Mouse (Mus musculus) ovary, postnatal 10 days (tissue): ENCODE measurements around the gene Gm42791.

Experiments used
- DNase-seq: peaks from one replicate; pipeline ENCODE4 v3.0.0; 2022; ENCODE audit warnings: low spot score

The Gm42791 gene

GRCm38 (mm10) chr5:148952419-148952818 lies 42.5 kb downstream of the Gm42791 start:
- no peak for DNase-seq

- DNase-seq = no peak
Observed at GRCm38 (mm10) chr5:148951360-148951759, 43.6 kb downstream of the Gm42791 start.

- DNase-seq = no peak
Observed at GRCm38 (mm10) chr5:148950064-148950463, 44.9 kb downstream of the Gm42791 start.

- no peak for DNase-seq
Observed at GRCm38 (mm10) chr5:148948577-148948976, 46.4 kb downstream of the Gm42791 start.

- no peak for DNase-seq
Observed at GRCm38 (mm10) chr5:148947412-148947811, 47.5 kb downstream of the Gm42791 start.

- no peak for DNase-seq
Observed at GRCm38 (mm10) chr5:148946787-148947186, 48.2 kb downstream of the Gm42791 start.

GRCm38 (mm10) chr5:148945735-148946134 lies 49.2 kb downstream of the Gm42791 start:
- DNase-seq = no peak

GRCm38 (mm10) chr5:148944024-148944423 lies 50.9 kb downstream of the Gm42791 start:
- DNase-seq = no peak

GRCm38 (mm10) chr5:148943444-148943843 lies 51.5 kb downstream of the Gm42791 start:
- no peak for DNase-seq

- DNase-seq = no peak
Observed at GRCm38 (mm10) chr5:148942957-148943356, 52.0 kb downstream of the Gm42791 start.

- DNase-seq = no peak
Observed at GRCm38 (mm10) chr5:148942305-148942704, 52.6 kb downstream of the Gm42791 start.

GRCm38 (mm10) chr5:148941867-148942266 lies 53.1 kb downstream of the Gm42791 start:
- DNase-seq = no peak

GRCm38 (mm10) chr5:148939948-148940382 lies 55.0 kb downstream of the Gm42791 start:
- no peak for DNase-seq

- no peak for DNase-seq
Observed at GRCm38 (mm10) chr5:148936516-148936951, 58.4 kb downstream of the Gm42791 start.

- DNase-seq = no peak
Observed at GRCm38 (mm10) chr5:148935871-148936270, 59.1 kb downstream of the Gm42791 start.

- DNase-seq = no peak
Observed at GRCm38 (mm10) chr5:148935071-148935821, 59.7 kb downstream of the Gm42791 start.

- DNase-seq = no peak
Observed at GRCm38 (mm10) chr5:148934457-148934856, 60.5 kb downstream of the Gm42791 start.

GRCm38 (mm10) chr5:148933767-148934166 lies 61.2 kb downstream of the Gm42791 start:
- no peak for DNase-seq

GRCm38 (mm10) chr5:148931301-148931700 lies 63.6 kb downstream of the Gm42791 start:
- no peak for DNase-seq

GRCm38 (mm10) chr5:148929116-148929449 lies 65.9 kb downstream of the Gm42791 start, which contains the start of gene Katnal1:
Gene Katnal1 (minus strand): TSS chr5:148929320.
- no peak for DNase-seq

GRCm38 (mm10) chr5:148928382-148929115 lies 66.4 kb downstream of the Gm42791 start:
- peak; percentile 89 for DNase-seq

GRCm38 (mm10) chr5:148927717-148928223 lies 67.2 kb downstream of the Gm42791 start:
- DNase-seq = no peak

- DNase-seq = no peak
Observed at GRCm38 (mm10) chr5:148924586-148924985, 70.4 kb downstream of the Gm42791 start.
